Mouse (Mus musculus): ENCODE results near the gene Mark3. TPM values are rescaled to one million over a fixed set of nuclear protein-coding genes. Genes with fewer than 3 reads are reported as not detected.

Mark3 gene
- total and polyA plus RNA-seq, 3 experiments: 43.9 to 71.6 TPM; not detected in 1

- no peak for DNase-seq (ENCODE audit: low read depth, low spot score)
- H3K79me2 ChIP-seq (ENCODE audit: control insufficient read depth, insufficient read depth, low read length, poor library complexity): no peaks in the 10 kb centered on the region
- H3K27me3 ChIP-seq (ENCODE audit: control insufficient read depth in 1 of 2, insufficient read depth in 2 of 2, low read length in 2 of 2): no peaks in the 10 kb centered on the region
- H3K36me3 ChIP-seq (ENCODE audit: control insufficient read depth in 1 of 2, insufficient read depth in 2 of 2, low read length in 2 of 2): peaks cover 0 to 3% of the 10 kb centered on the region in 2 experiments; a peak in 2 of 4 replicates
- H3K9me3 ChIP-seq (replicated peaks; ENCODE audit: insufficient read depth, low read length): no peaks in the 10 kb centered on the region
- no peak overlapping the region for H3K27ac ChIP-seq (ENCODE audit: control insufficient read depth, low read depth, low read length)
- H3K9ac ChIP-seq (ENCODE audit: control insufficient read depth, low read depth, low read length, poor library complexity, severe bottlenecking): no peak overlapping the region
- no peaks in the 10 kb centered on the region for H3K4me1 ChIP-seq (ENCODE audit: control insufficient read depth in 1 of 2, insufficient read depth in 2 of 2, low read length in 2 of 2)
- no peak overlapping the region for H3K4me3 ChIP-seq (ENCODE audit: control insufficient read depth in 1 of 2, insufficient read depth in 1 of 2, low read depth in 2 of 2, low read length in 2 of 2)
- TF ChIP-seq ZNF384 (IDR thresholded peaks at IDR 0.05; ENCODE audit: low read depth, low read length) (no peak), MAX (IDR thresholded peaks at IDR 0.05; ENCODE audit: low read length) (no peak), SIN3A (IDR thresholded peaks at IDR 0.05; ENCODE audit: low read length) (no peak)
These were observed 81.4 kb downstream of the Mark3 start for GRCm38 (mm10) chr12:111655695-111656094.

- Histone ChIP-seq H3K9ac (ENCODE audit: control insufficient read depth, low read depth, low read length, poor library complexity, severe bottlenecking) (no peak overlapping the region), H3K4me1 (ENCODE audit: control insufficient read depth in 1 of 2, insufficient read depth in 2 of 2, low read length in 2 of 2) (peaks cover 0 to 5% of the 10 kb centered on the region in 2 experiments; a peak in 2 of 4 replicates), H3K27ac (ENCODE audit: control insufficient read depth, low read depth, low read length) (no peak overlapping the region), H3K4me3 (ENCODE audit: control insufficient read depth in 1 of 2, insufficient read depth in 1 of 2, low read depth in 2 of 2, low read length in 2 of 2) (no peak overlapping the region), H3K79me2 (ENCODE audit: control insufficient read depth, insufficient read depth, low read length, poor library complexity) (no peaks in the 10 kb centered on the region), H3K27me3 (ENCODE audit: control insufficient read depth in 1 of 2, insufficient read depth in 2 of 2, low read length in 2 of 2) (no peaks in the 10 kb centered on the region), H3K36me3 (ENCODE audit: control insufficient read depth in 1 of 2, insufficient read depth in 2 of 2, low read length in 2 of 2) (peaks cover 3 to 6% of the 10 kb centered on the region in 2 experiments), H3K9me3 (replicated peaks; ENCODE audit: insufficient read depth, low read length) (no peaks in the 10 kb centered on the region)
- no peak for DNase-seq (ENCODE audit: low read depth, low spot score)
- TF ChIP-seq ELF1 (IDR thresholded peaks at IDR 0.05; ENCODE audit: low read depth, low read length) (no peak), POLR2AphosphoS5 (IDR thresholded peaks at IDR 0.05; ENCODE audit: borderline replicate concordance, low read depth, low read length) (no peak), MYB (IDR thresholded peaks at IDR 0.05; ENCODE audit: low read depth, low read length) (no peak), NELFE (IDR thresholded peaks at IDR 0.05; ENCODE audit: low read depth, low read length) (no peak), MYC (IDR thresholded peaks at IDR 0.05; ENCODE audit: low read depth, low read length) (no peak), MAX (IDR thresholded peaks at IDR 0.05; ENCODE audit: low read length) (no peak), ETS1 (IDR thresholded peaks at IDR 0.05; ENCODE audit: low read depth, low read length) (no peak), MXI1 (IDR thresholded peaks at IDR 0.05; ENCODE audit: low read depth, low read length) (no peak), ZNF384 (IDR thresholded peaks at IDR 0.05; ENCODE audit: low read depth, low read length) (no peak), CHD1 (IDR thresholded peaks at IDR 0.05; ENCODE audit: low read depth, low read length) (no peak), SMC3 (IDR thresholded peaks at IDR 0.05; ENCODE audit: low read depth, low read length) (no peak), MEF2A (IDR thresholded peaks at IDR 0.05; ENCODE audit: extremely low read depth, insufficient replicate concordance, low read depth, low read length, poor library complexity, severe bottlenecking) (no peak), ZMIZ1 (IDR thresholded peaks at IDR 0.05; ENCODE audit: low read depth, low read length) (no peak), NRF1 (IDR thresholded peaks at IDR 0.05; ENCODE audit: insufficient read depth, low read depth, low read length, poor library complexity, severe bottlenecking) (no peak), E2F4 (IDR thresholded peaks at IDR 0.05; ENCODE audit: borderline replicate concordance, low read depth, low read length) (no peak), POLR2AphosphoS2 (IDR thresholded peaks at IDR 0.05; ENCODE audit: low read length) (no peak), RAD21 (IDR thresholded peaks at IDR 0.05; ENCODE audit: low read depth, low read length) (no peak), UBTF (IDR thresholded peaks at IDR 0.05; ENCODE audit: borderline replicate concordance, insufficient read depth, low read depth, low read length) (no peak), USF1 (IDR thresholded peaks at IDR 0.05; ENCODE audit: low read depth, low read length) (no peak)
These were observed 85.0 kb downstream of the Mark3 start for GRCm38 (mm10) chr12:111659331-111659730.
